ENCODE assay signal across 15 mouse cellular contexts in the genomic region with DNA sequence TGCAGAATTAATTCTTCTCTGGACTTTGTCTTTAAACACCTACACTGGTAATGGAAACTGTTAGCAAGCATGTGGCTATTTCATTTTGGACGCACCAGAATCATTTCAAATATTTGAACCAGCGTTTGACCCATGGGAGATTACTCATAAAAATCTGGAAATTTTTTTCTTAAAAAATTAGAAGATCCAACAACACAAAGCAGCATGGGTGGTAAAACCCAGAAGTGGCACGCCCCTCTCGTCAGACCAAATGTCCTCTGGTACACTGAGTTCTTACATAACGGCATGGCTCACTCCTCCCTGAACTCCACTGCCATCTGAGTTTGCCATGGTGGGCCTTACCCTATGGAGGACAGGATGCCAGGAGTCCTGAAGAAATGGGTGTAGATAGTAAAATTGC.
DNase-seq lines count a peak whose midpoint lies in the region.
"Had no signal": no experiment of that assay in that cellular context is flagged by ENCODE, and none has a peak within 500 bp of the region (broad histone marks: within the 10 kb centered on the region; RNA-seq: fewer than 3 reads in every experiment).

No protein-coding gene starts in this region.

- H3K4me3 ChIP-seq in heart, embryonic 10.5 days = no peak overlapping the region
- H3K4me3 ChIP-seq in midbrain, embryonic 10.5 days = no peak overlapping the region
- H3K4me3 ChIP-seq: embryonic facial prominence, embryonic 10.5 days; erythroblast, embryonic 14.5 days; forebrain, embryonic 10.5 days; hindbrain, embryonic 15.5 days had no signal

- H3K27ac ChIP-seq in heart, embryonic 10.5 days = no peak overlapping the region
- H3K27ac ChIP-seq in midbrain, embryonic 10.5 days (replicated peaks) = no peak overlapping the region
- H3K27ac ChIP-seq: embryonic facial prominence, embryonic 10.5 days; forebrain, embryonic 10.5 days; hindbrain, embryonic 15.5 days had no signal

- peaks cover 12% of the 10 kb centered on the region; the same call in 1 of the 2 replicates for H3K4me1 ChIP-seq in heart, embryonic 10.5 days
- H3K4me1 ChIP-seq in midbrain, embryonic 10.5 days = no peaks in the 10 kb centered on the region
- H3K4me1 ChIP-seq: embryonic facial prominence, embryonic 10.5 days; forebrain, embryonic 10.5 days; hindbrain, embryonic 15.5 days had no signal

- H3K36me3 ChIP-seq in heart, embryonic 10.5 days = no peaks in the 10 kb centered on the region
- H3K36me3 ChIP-seq in midbrain, embryonic 10.5 days = no peaks in the 10 kb centered on the region
- H3K36me3 ChIP-seq: embryonic facial prominence, embryonic 10.5 days; forebrain, embryonic 10.5 days; hindbrain, embryonic 15.5 days had no signal

- no peaks in the 10 kb centered on the region for H3K9me3 ChIP-seq in heart, embryonic 10.5 days
- H3K9me3 ChIP-seq in midbrain, embryonic 10.5 days (replicated peaks) = no peaks in the 10 kb centered on the region
- H3K9me3 ChIP-seq: embryonic facial prominence, embryonic 10.5 days; forebrain, embryonic 10.5 days; hindbrain, embryonic 15.5 days had no signal

- H3K27me3 ChIP-seq in heart, embryonic 10.5 days (ENCODE audit: insufficient read depth, poor library complexity, severe bottlenecking) = no peaks in the 10 kb centered on the region
- H3K27me3 ChIP-seq in midbrain, embryonic 10.5 days (ENCODE audit: low read depth, poor library complexity, severe bottlenecking) = no peaks in the 10 kb centered on the region
- H3K27me3 ChIP-seq: hindbrain, embryonic 15.5 days had no signal

- intact Hi-C loops in heart, postnatal 25 days (cut with DNase I) = no loop called here

- DNase-seq in heart, adult 11 months = peak; percentile 95
- DNase-seq in heart, embryonic 10.5 days (ENCODE audit: low spot score) = no peak
- peak; percentile 29 for DNase-seq in heart, postnatal 25 days (ENCODE audit: low spot score)
- no peak for DNase-seq in heart, postnatal 4 days
- DNase-seq in gastrocnemius, postnatal 25 days = peak; percentile 33
- DNase-seq in midbrain, embryonic 10.5 days (ENCODE audit: low spot score) = no peak
- DNase-seq: adrenal gland, adult 2 months; adrenal gland, postnatal 25 days; cerebellum, adult 2 months; cerebellum, postnatal 10 days; kidney, adult 2 months had no signal

- 81% methylated on average over 5 of the region's 5 CpGs for WGBS in heart, embryonic 10.5 days
- WGBS in midbrain, embryonic 10.5 days = 90% methylated on average over 5 of the region's 5 CpGs

Comparison
In these comparisons a context has a peak if more than half of its experiments do, and no peak if none do; other contexts are left out.
1. DNase-seq: peak in heart, adult 11 months (single experiment), heart, postnatal 25 days (single experiment) and gastrocnemius, postnatal 25 days (single experiment); none in heart, embryonic 10.5 days (single experiment), heart, postnatal 4 days (single experiment) and midbrain, embryonic 10.5 days (single experiment).